ENCODE assay signal across 8 mouse cellular contexts in genomic region chr10:76734979-76735378, GRCm38 (mm10). TPM values are rescaled to one million over a fixed set of nuclear protein-coding genes. Genes with fewer than 3 reads are reported as not detected.
DNase-seq lines count a peak whose midpoint lies in the region; ATAC-seq and TF ChIP-seq lines count a peak whose summit lies in the region.

No protein-coding gene starts in this region.

- H3K4me3 ChIP-seq in cortical plate, adult 2 months (ENCODE audit: insufficient read depth, low read length), result no peak overlapping the region
- no peak overlapping the region for H3K4me3 ChIP-seq in kidney, adult 2 months (ENCODE audit: insufficient read depth, low read depth, low read length)
- no peak overlapping the region for H3K4me3 ChIP-seq in limb, embryonic 11.5 days (ENCODE audit: low read depth, low read length)
- H3K4me3 ChIP-seq in midbrain, embryonic 15.5 days, result no peak overlapping the region

- no peak overlapping the region for H3K4me2 ChIP-seq in limb, embryonic 11.5 days (ENCODE audit: low read depth, severe bottlenecking)
- H3K4me2 ChIP-seq in midbrain, embryonic 15.5 days, result no peak overlapping the region

- H3K36me3 ChIP-seq in kidney, adult 2 months (ENCODE audit: control insufficient read depth, insufficient read depth, low read length), result no peaks in the 10 kb centered on the region
- no peaks in the 10 kb centered on the region for H3K36me3 ChIP-seq in limb, embryonic 11.5 days (ENCODE audit: control insufficient read depth, insufficient read depth, low read length)
- no peaks in the 10 kb centered on the region for H3K36me3 ChIP-seq in midbrain, embryonic 15.5 days (replicated peaks)

- ATAC-seq in limb, embryonic 11.5 days (ENCODE audit: insufficient number of reproducible peaks, low FRiP score, low TSS enrichment, low read depth), result peak; percentile 28; the same call in 1 of the 2 replicates
- ATAC-seq in midbrain, embryonic 15.5 days (replicated peaks), result peak; percentile 61; the same call in 1 of the 2 replicates

- TF ChIP-seq CTCF in cortical plate, adult 2 months (IDR thresholded peaks at IDR 0.05; ENCODE audit: extremely low read depth, insufficient read depth, low read length), result peak; percentile 93
- peak; percentile 91 for TF ChIP-seq CTCF in kidney, adult 2 months (conservative IDR thresholded peaks at IDR 0.05; ENCODE audit: insufficient read depth, insufficient read length, low read depth, low read length)

- no peaks in the 10 kb centered on the region for H3K9me3 ChIP-seq in limb, embryonic 11.5 days (ENCODE audit: control insufficient read depth, low read length)
- H3K9me3 ChIP-seq in midbrain, embryonic 15.5 days, result no peaks in the 10 kb centered on the region

- H3K27me3 ChIP-seq in kidney, adult 2 months (replicated peaks; ENCODE audit: control insufficient read depth, insufficient read depth, low read length), result no peaks in the 10 kb centered on the region
- H3K27me3 ChIP-seq in limb, embryonic 11.5 days (ENCODE audit: control insufficient read depth, insufficient read depth, low read length), result no peaks in the 10 kb centered on the region
- H3K27me3 ChIP-seq in midbrain, embryonic 15.5 days (replicated peaks), result no peaks in the 10 kb centered on the region

- no peak overlapping the region for H3K27ac ChIP-seq in cortical plate, adult 2 months (ENCODE audit: insufficient read depth, low read length)
- no peak overlapping the region for H3K27ac ChIP-seq in kidney, adult 2 months (ENCODE audit: insufficient read depth, low read depth, low read length)
- no peak overlapping the region for H3K27ac ChIP-seq in limb, embryonic 11.5 days (replicated peaks; ENCODE audit: low read depth, low read length)
- H3K27ac ChIP-seq in midbrain, embryonic 15.5 days, result no peak overlapping the region

- 3% methylated on average over 4 of the region's 4 CpGs for WGBS in kidney, adult 2 months
- WGBS in limb, embryonic 11.5 days, result 2% methylated on average over 4 of the region's 4 CpGs
- 0% methylated on average over 4 of the region's 4 CpGs for WGBS in midbrain, embryonic 15.5 days

- peak; percentile 66 to 67 for DNase-seq in urinary bladder, adult 18-20 months (ENCODE audit: low spot score in 2 of 2)
- DNase-seq in urinary bladder, postnatal 10 days (ENCODE audit: low spot score), result no peak
- DNase-seq in gastrocnemius, postnatal 25 days, result peak; percentile 64
- peak; percentile 79 for DNase-seq in kidney, adult 2 months
- DNase-seq in limb, embryonic 11.5 days (ENCODE audit: low spot score), result peak; percentile 89
- DNase-seq in spleen, postnatal 36 days (ENCODE audit: low spot score in 2 of 2), result peak; percentile 32 to 33

- no peak overlapping the region for H3K9ac ChIP-seq in limb, embryonic 11.5 days (ENCODE audit: low read length)
- H3K9ac ChIP-seq in midbrain, embryonic 15.5 days, result no peak overlapping the region

- no peak for TF ChIP-seq POLR2A in cortical plate, adult 2 months (IDR thresholded peaks at IDR 0.05; ENCODE audit: extremely low read depth, insufficient read depth, low read length)
- no peak for TF ChIP-seq POLR2A in kidney, adult 2 months (IDR thresholded peaks at IDR 0.05; ENCODE audit: low read depth, low read length)

- H3K4me1 ChIP-seq in cortical plate, adult 2 months (ENCODE audit: control insufficient read depth, insufficient read depth, low read length), result peaks cover 5% of the 10 kb centered on the region
- H3K4me1 ChIP-seq in kidney, adult 2 months (ENCODE audit: control insufficient read depth, insufficient read depth, low read length), result no peaks in the 10 kb centered on the region
- H3K4me1 ChIP-seq in limb, embryonic 11.5 days (ENCODE audit: control insufficient read depth, insufficient read depth, low read length), result peaks cover 26% of the 10 kb centered on the region
- H3K4me1 ChIP-seq in midbrain, embryonic 15.5 days, result peaks cover 14% of the 10 kb centered on the region

RNA-seq across cellular contexts. Expression of gene Col6a1, which starts 9.0 kb away (rescaled TPM):
- 90.2 and 91.3 TPM in 2 replicates for polyA plus RNA-seq in cortical plate, adult 2 months (2012; rRNA removed)
- total RNA-seq in gastrocnemius, postnatal 25 days (2021), result 100 to 1,000 TPM in 1 of 2 experiments, 10 to 100 TPM in 1; 89.8 to 102 TPM
- 33.2 and 39.1 TPM in 2 replicates for polyA plus RNA-seq in kidney, adult 2 months (2012; rRNA removed)
- 9.7 and 11.1 TPM in 2 replicates for polyA plus RNA-seq in limb, embryonic 11.5 days (2014; fragmentation: Nextera tagmentation; extraction: Ambion mirVana)
- 20.0 and 22.1 TPM in 2 replicates for polyA plus RNA-seq in midbrain, embryonic 15.5 days (2015; fragmentation: Nextera tagmentation; extraction: Ambion mirVana)
